Mouse (Mus musculus) limb, embryonic 13.5 days (tissue): Measurements from ENCODE around the gene Olfr1106. TPM values are rescaled to one million over a fixed set of nuclear protein-coding genes. Genes with fewer than 3 reads are reported as not detected.

Source experiments
- ATAC-seq: fragments of 200-750 bp; cut with Nextera tagmentation; 2 replicates; pipeline ENCODE4 v1.8.0; 2017; ENCODE audit warnings: low read depth, moderate number of reproducible peaks, moderate TSS enrichment; ENCODE audit not compliant: low FRiP score
- H3K27ac ChIP-seq: fragments of 300-500 bp; sonication (generic); 2 replicates; pipeline ENCODE4 v1.5.1; 2015; ENCODE audit warnings: inconsistent platforms, mild to moderate bottlenecking, moderate library complexity
- H3K27me3 ChIP-seq: fragments of 300-500 bp; sonication (generic); 2 replicates; pipeline ENCODE4 v1.6.1; 2015; ENCODE audit warnings: mild to moderate bottlenecking, inconsistent platforms
- H3K36me3 ChIP-seq: fragments of 300-500 bp; sonication (generic); 2 replicates; pipeline ENCODE4 v1.6.1; 2015; ENCODE audit warnings: inconsistent platforms, mild to moderate bottlenecking, moderate library complexity
- H3K4me1 ChIP-seq: fragments of 300-500 bp; sonication (generic); 2 replicates; pipeline ENCODE4 v1.6.1; 2015; ENCODE audit warnings: inconsistent platforms
- H3K4me2 ChIP-seq: fragments of 300-500 bp; sonication (generic); replicated peaks from 2 replicates; pipeline ENCODE4 v1.6.1; 2015; ENCODE audit warnings: inconsistent platforms, mild to moderate bottlenecking, moderate library complexity
- H3K4me3 ChIP-seq: fragments of 300-500 bp; sonication (generic); 2 replicates; pipeline ENCODE4 v1.5.1; 2015; ENCODE audit warnings: moderate library complexity, mild to moderate bottlenecking, inconsistent platforms
- H3K9ac ChIP-seq: fragments of 300-500 bp; sonication (generic); 2 replicates; pipeline ENCODE4 v1.6.1; 2015; ENCODE audit warnings: mild to moderate bottlenecking, inconsistent platforms
- H3K9me3 ChIP-seq: fragments of 300-500 bp; sonication (generic); 2 replicates; pipeline ENCODE4 v1.6.1; 2016; ENCODE audit warnings: inconsistent platforms
- WGBS: fragments of 180-500 bp; shearing (Covaris S2); methylation state at CpG from one replicate; pipeline ENCODE4 v1.1.7; 2015; 5-methylcytosine and 5-hydroxymethylcytosine counted together
- polyA plus RNA-seq: library from polyadenylated mRNA; unstranded; fragments of >200 nt; fragmentation: Nextera tagmentation; extraction: Ambion mirVana; gene quantifications from 2 replicates; pipeline ENCODE4 v1.2.1, GENCODE M21; 2015

The Olfr1106 gene
- not detected in 2 replicates for polyA plus RNA-seq

DNA sequence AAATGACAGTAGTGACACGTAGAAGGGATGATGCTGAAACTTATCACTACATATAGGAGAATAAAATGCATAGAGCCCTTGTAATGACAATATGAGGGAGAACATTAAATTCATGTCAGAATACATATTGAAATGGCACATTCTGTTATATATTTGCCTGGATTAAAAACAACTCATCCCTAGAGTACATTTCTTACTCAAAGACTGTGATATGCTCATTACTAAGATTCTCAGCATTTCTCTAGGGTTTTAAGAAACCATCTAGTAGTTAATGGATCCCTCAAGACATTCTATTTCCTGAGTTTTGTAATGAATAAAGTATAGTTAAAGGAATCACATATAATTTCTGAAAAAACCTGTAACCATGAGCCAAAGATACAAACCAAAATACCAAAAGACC is at the start of gene Olfr1106:
TSS of gene Olfr1106 (minus strand) at position 101 of the 400 bp plus-strand sequence.
- no peak for ATAC-seq
- 73% methylated on average over 1 of the region's 1 CpGs for WGBS

DNA sequence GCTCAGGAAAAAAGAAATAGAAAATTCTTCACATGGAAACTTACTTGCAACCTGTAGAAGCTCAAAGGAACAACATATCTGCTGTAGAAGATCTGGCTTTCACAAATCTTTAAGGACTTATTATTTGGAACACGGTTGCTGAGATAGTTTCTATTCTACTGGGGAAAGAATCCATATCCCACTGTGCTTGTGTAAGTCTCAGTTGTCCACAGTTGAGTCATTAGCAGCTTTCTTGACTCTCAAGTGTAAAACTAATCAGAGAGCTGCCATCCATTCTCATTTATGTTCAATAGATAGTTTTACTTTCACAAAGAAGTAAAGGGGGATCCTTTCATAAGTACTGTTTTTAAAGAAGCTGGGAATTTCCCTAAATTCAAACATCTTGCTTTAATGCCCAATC is 43.8 kb upstream of the Olfr1106 start, which contains the start of gene Olfr1109:
TSS of gene Olfr1109 (minus strand) at position 101 of the 400 bp plus-strand sequence.
- H3K27me3 ChIP-seq, result no peaks in the 10 kb centered on the region
- H3K4me2 ChIP-seq, result no peak within 1 kb of the TSS
- no peak within 1 kb of the TSS for H3K27ac ChIP-seq
- ATAC-seq, result no peak
- no peaks in the 10 kb centered on the region for H3K4me1 ChIP-seq
- H3K9ac ChIP-seq, result no peak within 1 kb of the TSS
- no peaks in the 10 kb centered on the region for H3K36me3 ChIP-seq
- 67% methylated on average over 1 of the region's 1 CpGs for WGBS
- no peaks in the 10 kb centered on the region for H3K9me3 ChIP-seq
- no peak within 1 kb of the TSS for H3K4me3 ChIP-seq

More for the DNA sequence above, at the start of gene Olfr1106:
- H3K27me3 ChIP-seq, result no peaks in the 10 kb centered on the region
- no peaks in the 10 kb centered on the region for H3K36me3 ChIP-seq
- H3K27ac ChIP-seq, result no peak within 1 kb of the TSS
- no peaks in the 10 kb centered on the region for H3K4me1 ChIP-seq
- no peaks in the 10 kb centered on the region for H3K9me3 ChIP-seq
- no peak within 1 kb of the TSS for H3K4me2 ChIP-seq
- H3K9ac ChIP-seq, result no peak within 1 kb of the TSS
- H3K4me3 ChIP-seq, result no peak within 1 kb of the TSS

- H3K4me1 ChIP-seq, result no peaks in the 10 kb centered on the region
- H3K4me3 ChIP-seq, result no peak within 1 kb of the TSS
- no peak within 1 kb of the TSS for H3K4me2 ChIP-seq
- H3K9ac ChIP-seq, result no peak within 1 kb of the TSS
- H3K9me3 ChIP-seq, result no peaks in the 10 kb centered on the region
- H3K27ac ChIP-seq, result no peak within 1 kb of the TSS
- WGBS, result 83% methylated on average over 1 of the region's 1 CpGs
- ATAC-seq, result no peak
- H3K27me3 ChIP-seq, result no peaks in the 10 kb centered on the region
- H3K36me3 ChIP-seq, result no peaks in the 10 kb centered on the region
Observed at GRCm38 (mm10) chr2:87075717-87076116, 23.6 kb upstream of the Olfr1106 start, which contains the start of gene Olfr1107. Gene Olfr1107 (minus strand): TSS chr2:87075817.

DNA sequence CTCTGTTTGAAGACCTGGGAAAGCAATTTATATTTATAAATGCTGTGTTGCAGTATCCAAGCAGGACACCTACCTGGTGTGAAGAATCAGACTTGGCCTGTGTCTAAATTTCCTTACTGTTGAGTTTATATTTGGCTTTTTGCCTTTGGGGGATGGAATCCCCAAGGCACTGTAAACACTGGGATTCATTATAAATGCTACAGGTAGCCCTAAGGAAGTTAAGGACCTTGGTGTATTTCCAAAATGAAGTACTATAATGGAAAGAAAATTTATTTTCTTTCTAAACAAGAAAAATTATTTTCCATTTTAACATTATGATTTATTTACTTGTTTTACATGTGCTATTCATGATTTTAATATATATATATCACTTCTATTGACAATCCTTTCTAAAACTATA is 15.6 kb downstream of the Olfr1106 start, which contains the start of gene Olfr1105:
TSS of gene Olfr1105 (minus strand) at position 101 of the 400 bp plus-strand sequence.
- Histone ChIP-seq H3K27me3 (no peaks in the 10 kb centered on the region), H3K27ac (no peak within 1 kb of the TSS), H3K9ac (no peak within 1 kb of the TSS), H3K4me2 (no peak within 1 kb of the TSS), H3K9me3 (no peaks in the 10 kb centered on the region), H3K4me1 (no peaks in the 10 kb centered on the region), H3K36me3 (no peaks in the 10 kb centered on the region), H3K4me3 (no peak within 1 kb of the TSS)
- ATAC-seq, result no peak

DNA sequence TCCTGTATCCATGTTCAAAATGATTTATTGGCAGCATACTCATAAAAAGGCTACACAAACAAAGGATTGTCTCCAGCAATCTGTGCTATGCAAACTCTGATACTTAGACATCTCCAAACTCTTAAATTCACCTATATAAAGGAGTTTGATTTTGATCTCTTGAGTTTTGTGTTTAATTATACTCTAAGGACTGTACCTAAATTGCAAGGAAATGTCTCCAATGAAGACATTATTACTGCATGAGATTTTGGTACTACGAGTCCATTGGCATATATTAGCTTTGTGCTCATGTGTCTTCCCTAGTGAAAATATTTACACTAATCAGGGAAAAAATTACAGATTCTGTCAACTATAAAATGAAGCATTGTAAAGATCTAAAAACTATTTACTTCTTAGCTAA is 25.1 kb downstream of the Olfr1106 start, which contains the start of gene Olfr1104:
TSS of gene Olfr1104 (minus strand) at position 101 of the 400 bp plus-strand sequence.
- Histone ChIP-seq H3K27ac (no peak within 1 kb of the TSS), H3K27me3 (no peaks in the 10 kb centered on the region), H3K9me3 (no peaks in the 10 kb centered on the region), H3K4me3 (no peak within 1 kb of the TSS), H3K9ac (no peak within 1 kb of the TSS), H3K36me3 (no peaks in the 10 kb centered on the region), H3K4me1 (no peaks in the 10 kb centered on the region), H3K4me2 (no peak within 1 kb of the TSS)
- WGBS, result 73% methylated on average over 1 of the region's 1 CpGs
- no peak for ATAC-seq

DNA sequence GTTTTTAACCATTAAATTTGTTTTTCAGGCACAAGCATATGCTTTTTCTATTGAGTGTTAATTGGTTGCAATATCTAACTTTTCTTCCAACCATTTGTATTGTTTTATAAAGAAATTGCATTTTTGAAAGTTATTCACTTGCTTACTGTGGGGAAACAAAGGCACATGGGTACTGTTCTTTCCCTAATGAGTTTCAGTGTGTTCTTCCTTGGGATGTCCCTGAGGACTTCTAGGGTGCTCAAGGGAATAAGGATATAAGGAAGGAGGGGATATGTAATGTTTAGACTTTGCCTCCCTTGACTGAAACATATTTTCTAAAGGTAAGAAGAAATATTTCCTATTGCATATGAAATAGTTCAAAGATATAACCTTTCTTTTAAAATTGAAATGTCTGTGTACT is 54.0 kb downstream of the Olfr1106 start, which contains the start of gene Olfr1102:
TSS of gene Olfr1102 (plus strand) at position 301 of the 400 bp plus-strand sequence.
- Histone ChIP-seq H3K4me1 (no peaks in the 10 kb centered on the region), H3K27ac (no peak within 1 kb of the TSS)
- ATAC-seq, result no peak

More for the DNA sequence above, 54.0 kb downstream of the Olfr1106 start, which contains the start of gene Olfr1102:
- no peak within 1 kb of the TSS for H3K9ac ChIP-seq
- no peaks in the 10 kb centered on the region for H3K36me3 ChIP-seq
- no peak within 1 kb of the TSS for H3K4me3 ChIP-seq
- H3K9me3 ChIP-seq, result no peaks in the 10 kb centered on the region
- H3K4me2 ChIP-seq, result no peak within 1 kb of the TSS
- H3K27me3 ChIP-seq, result no peaks in the 10 kb centered on the region

Other genes starting within 250 kb of the Olfr1106 start
- not detected in 2 replicates for gene Olfr141, start 242.3 kb downstream of the Olfr1106 start, polyA plus RNA-seq
- not detected in 2 replicates for gene Olfr1094, start 227.6 kb downstream of the Olfr1106 start, polyA plus RNA-seq
- gene Olfr1095, start 200.6 kb downstream of the Olfr1106 start, polyA plus RNA-seq, result not detected in 2 replicates
- not detected in 2 replicates for gene Gm13723, start 177.5 kb downstream of the Olfr1106 start, polyA plus RNA-seq
- gene Olfr1097, start 160.1 kb downstream of the Olfr1106 start, polyA plus RNA-seq, result not detected in 2 replicates
- not detected in 2 replicates for gene Olfr1098, start 127.7 kb downstream of the Olfr1106 start, polyA plus RNA-seq
- not detected in 2 replicates for gene Olfr1099, start 91.6 kb downstream of the Olfr1106 start, polyA plus RNA-seq
- gene Olfr1100, start 72.3 kb downstream of the Olfr1106 start, polyA plus RNA-seq, result not detected in 2 replicates
- gene Olfr1101, start 61.1 kb downstream of the Olfr1106 start, polyA plus RNA-seq, result not detected in 2 replicates
- not detected in 2 replicates for gene Olfr1102, start 53.9 kb downstream of the Olfr1106 start, polyA plus RNA-seq
- gene Olfr1104, start 25.2 kb downstream of the Olfr1106 start, polyA plus RNA-seq, result not detected in 2 replicates
- gene Olfr1105, start 15.7 kb downstream of the Olfr1106 start, polyA plus RNA-seq, result not detected in 2 replicates
- not detected in 2 replicates for gene Olfr1107, start 23.5 kb upstream of the Olfr1106 start, polyA plus RNA-seq
- not detected in 2 replicates for gene Olfr1109, start 43.7 kb upstream of the Olfr1106 start, polyA plus RNA-seq
- gene Olfr259, start 62.3 kb upstream of the Olfr1106 start, polyA plus RNA-seq, result not detected in 2 replicates
- not detected in 2 replicates for gene Olfr1110, start 88.0 kb upstream of the Olfr1106 start, polyA plus RNA-seq
- not detected in 2 replicates for gene Olfr1111, start 100.4 kb upstream of the Olfr1106 start, polyA plus RNA-seq
- gene Olfr1112, start 135.5 kb upstream of the Olfr1106 start, polyA plus RNA-seq, result not detected in 2 replicates
- gene Olfr1113, start 156.7 kb upstream of the Olfr1106 start, polyA plus RNA-seq, result not detected in 2 replicates
- not detected in 2 replicates for gene Olfr1115, start 195.7 kb upstream of the Olfr1106 start, polyA plus RNA-seq
- not detected in 2 replicates for gene Olfr1116, start 215.3 kb upstream of the Olfr1106 start, polyA plus RNA-seq